Mouse (Mus musculus) gastrocnemius, postnatal 14 days (tissue): ENCODE measurements around the gene Gm49366. TPM values are rescaled to one million over a fixed set of nuclear protein-coding genes. Genes with fewer than 3 reads are reported as not detected.
"Not testable (repeated sequence)": the region's sequence is repeated elsewhere in the genome, so short reads cannot be mapped to it uniquely, and the experiment has no call there.

Source experiments
- DNase-seq: peaks from one replicate; pipeline ENCODE4 v3.0.0; 2021; ENCODE audit warnings: mixed read lengths
- intact Hi-C: fragments of 180-260 bp; cut with DNase I; formaldehyde crosslinking; loops from one replicate; pipeline ENCODE4 v1.15.1; 2025; ENCODE audit warnings: low total_unique reads
- total RNA-seq, 2 experiments: library from RNA; stranded (reverse); gene quantifications; 2 replicates each; pipeline ENCODE4 v1.2.3; 2021

The Gm49366 gene
- total RNA-seq, 2 experiments from 2014 or later = not detected

DNA sequence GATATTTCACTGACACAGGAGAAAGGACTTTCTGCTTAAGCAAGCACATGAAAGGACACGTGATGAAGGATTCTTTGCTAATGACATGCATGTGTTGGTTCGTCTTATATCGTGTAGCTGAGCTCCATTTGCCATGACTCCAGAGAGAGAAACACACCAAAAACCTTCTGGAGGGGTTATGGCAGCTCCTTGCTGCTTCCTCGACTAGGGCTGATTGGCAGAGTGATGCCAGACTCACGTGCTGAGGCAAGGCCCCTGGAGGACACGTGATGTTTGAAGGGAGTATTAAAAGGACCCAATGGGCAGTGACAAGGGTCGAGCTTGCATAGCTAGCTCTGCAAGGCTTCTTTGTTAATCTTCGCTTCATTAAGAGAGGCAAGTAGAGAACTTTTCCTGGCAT lies 29.6 kb downstream of the Gm49366 start:
- intact Hi-C loops = no loop called here

DNA sequence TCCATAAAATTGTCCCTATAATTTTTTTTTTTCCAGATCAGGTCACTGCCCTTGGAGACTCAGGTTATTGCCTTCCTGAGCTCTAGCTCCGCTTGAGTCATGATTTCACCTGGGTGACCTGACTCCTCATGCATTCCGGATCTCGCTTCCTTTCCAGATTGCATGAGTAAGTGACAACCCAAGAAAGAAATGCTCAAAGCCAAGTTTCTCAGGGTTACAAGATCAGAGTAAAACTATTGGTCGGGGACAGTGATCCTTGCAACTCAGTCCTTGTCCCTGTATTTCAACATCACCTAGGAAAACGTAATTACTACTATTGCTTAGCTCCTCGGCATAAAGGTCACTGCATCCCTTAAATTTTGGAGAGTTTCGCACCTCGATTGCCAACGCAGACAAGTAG lies 30.3 kb downstream of the Gm49366 start, which contains the start of gene Acot5:
TSS of gene Acot5 (plus strand) at position 340 of the 400 bp plus-strand sequence.
- no peak for DNase-seq
- intact Hi-C loops = no loop called here

More for the DNA sequence above, 29.6 kb downstream of the Gm49366 start:
- DNase-seq = no peak

DNA sequence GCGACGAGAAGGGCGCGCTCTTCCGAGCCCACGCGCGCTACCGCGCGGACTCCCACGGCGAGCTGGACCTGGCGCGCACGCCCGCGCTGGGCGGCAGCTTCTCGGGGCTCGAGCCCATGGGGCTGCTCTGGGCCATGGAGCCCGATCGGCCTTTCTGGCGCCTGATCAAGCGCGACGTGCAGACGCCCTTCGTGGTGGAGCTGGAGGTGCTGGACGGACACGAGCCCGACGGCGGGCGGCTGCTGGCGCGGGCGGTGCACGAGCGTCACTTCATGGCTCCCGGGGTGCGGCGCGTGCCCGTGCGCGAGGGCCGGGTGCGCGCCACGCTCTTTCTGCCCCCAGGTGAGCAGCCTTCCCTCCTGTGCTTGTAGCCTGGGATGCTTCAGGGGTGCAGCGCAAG lies 30.8 kb downstream of the Gm49366 start:
- peak; percentile 13 for DNase-seq
- intact Hi-C loops = not testable (repeated sequence)

DNA sequence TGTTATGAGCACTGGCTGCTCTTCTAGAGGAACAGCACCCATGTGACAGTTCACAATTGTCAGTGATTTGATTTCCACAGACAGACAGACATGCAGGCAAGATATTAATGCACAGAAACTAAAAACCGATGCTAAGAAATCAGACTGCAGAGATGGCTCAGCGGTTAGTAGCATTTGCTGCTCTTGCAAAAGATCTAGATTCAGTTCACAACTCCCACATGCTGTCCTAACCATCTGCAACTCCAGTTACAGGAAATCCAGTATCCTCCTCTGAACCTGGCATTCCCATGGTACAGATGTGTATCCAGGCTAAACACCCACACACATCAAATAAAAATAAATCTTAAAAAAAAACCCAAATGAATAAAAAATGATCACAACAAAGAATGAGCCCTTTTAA lies 33.0 kb downstream of the Gm49366 start:
- no peak for DNase-seq
- intact Hi-C loops = no loop called here

DNA sequence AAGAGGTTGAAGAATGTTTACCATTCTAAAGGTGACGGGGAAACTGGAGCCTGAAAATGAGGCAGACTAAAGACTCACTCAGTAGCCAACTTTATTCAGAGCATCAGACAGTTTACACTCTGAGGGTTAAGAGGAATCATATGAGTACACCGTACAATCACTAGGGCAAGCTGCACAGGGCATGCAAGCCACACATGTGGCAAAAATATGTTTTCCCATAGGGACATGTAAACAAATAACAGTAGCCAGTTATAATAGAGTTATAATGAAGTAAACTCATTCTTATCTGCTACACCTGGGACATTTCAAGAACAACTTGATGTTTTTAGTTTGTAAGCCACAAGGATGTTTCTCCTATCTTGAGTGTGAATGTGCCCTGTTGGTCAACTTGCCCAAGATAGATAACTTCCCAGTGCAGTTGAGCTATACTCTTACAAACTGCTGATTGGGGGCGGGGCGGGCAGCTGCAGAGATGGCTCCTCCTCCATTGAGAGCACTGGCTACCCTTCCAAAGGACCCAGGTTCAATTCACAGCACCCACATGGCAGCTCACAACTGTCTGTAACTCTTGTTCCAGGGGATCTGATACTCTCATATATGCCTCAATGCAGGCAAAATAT lies 38.7 kb downstream of the Gm49366 start:
- intact Hi-C loops = no loop called here

DNA sequence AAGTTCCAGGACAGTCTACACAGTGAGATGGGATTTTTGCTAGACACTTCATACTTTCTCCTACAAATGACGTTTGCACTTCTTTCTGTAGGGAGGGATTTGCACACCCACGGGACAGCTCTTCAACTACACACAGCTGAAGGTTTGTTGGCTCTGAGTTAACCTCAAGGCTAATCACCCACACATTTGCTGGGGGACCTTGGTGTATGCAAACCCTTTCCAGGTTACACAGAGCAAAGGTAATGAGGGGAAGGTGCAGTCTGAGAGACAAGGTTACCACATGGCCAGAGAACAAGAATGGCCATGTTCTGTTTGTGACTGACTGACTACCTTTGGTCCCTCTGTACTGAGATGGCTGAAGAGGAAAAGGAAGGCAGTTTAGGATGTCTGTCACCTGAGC lies 45.1 kb downstream of the Gm49366 start:
- intact Hi-C loops = no loop called here
- DNase-seq = no peak

More for the DNA sequence above, 38.7 kb downstream of the Gm49366 start:
- no peak for DNase-seq

DNA sequence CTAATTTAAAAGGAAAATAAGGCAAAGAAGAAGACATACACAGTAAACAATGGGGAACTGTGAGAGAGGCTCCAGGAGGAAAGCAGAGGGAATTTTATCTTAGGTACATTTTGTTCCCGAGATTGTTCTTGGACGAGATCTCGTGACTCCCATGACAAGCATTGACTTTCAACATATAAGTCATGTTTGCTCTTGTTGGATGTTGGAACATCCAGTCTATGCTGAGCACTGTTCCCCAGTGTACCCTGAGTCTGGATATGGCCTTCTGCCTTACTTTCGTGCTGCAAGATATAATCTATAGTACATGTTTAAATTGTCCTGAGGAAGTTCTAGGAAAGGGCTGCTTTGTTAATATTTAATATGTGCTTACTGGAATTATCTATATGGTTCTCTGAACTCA lies 45.8 kb downstream of the Gm49366 start:
- no peak for DNase-seq
- intact Hi-C loops = no loop called here

DNA sequence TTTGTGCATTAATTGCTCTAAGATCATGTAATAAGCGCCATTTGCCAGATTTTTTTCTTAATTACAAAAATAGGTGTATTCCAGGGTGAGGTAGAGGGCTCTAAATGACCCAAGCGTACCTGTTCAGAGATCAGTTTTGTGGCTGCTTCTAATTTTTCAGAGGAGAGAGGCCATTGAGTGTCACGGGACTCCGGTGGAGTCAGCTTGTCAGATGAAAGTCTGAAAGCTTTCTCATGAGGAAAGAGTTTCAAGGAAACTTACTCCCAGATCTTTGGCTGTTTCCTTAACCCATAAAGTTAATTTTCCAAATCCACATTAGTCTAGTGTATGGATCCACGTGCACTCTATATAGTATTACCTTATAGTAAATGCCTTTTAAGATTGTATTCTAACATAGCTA lies 55.9 kb downstream of the Gm49366 start:
- intact Hi-C loops, DNase-seq: not testable (repeated sequence)

DNA sequence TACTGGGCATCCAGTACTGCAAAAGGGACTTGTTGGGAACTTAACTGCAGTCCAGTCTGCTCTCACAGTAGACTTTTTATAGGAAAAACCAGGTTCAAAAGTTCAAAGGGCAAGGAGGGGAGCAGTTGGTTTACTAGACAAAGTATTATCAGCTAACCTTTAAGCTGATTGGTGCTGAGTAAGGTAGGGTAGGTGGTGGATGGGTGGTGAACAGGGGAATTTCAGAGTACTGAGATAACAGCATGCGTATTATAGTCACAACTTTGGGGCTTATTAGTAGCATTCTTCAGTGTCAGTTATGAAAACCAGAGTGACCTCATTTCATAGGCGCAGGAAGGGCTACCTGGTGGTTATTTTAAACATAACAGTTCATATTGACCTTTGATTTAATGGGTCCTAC lies 60.9 kb downstream of the Gm49366 start:
- intact Hi-C loops = no loop called here
- no peak for DNase-seq

DNA sequence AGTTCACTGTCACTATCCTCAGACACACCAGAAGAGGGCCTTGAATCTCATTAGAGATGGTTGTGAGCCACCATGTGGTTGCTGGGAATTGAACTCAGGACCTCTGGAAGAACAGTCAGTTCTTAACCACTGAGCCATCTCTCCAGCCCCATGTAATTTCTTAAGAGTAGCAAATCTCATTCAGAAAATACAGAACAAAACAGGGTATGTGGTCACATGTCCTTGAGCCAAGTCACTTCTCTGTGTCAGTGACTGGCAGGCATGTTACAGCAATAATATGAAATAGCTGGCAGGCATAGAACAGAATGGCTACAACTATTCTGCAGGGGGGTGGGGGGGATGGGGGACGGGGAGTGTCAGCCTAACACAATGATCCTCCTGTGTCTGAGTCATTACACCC lies 61.3 kb downstream of the Gm49366 start:
- intact Hi-C loops = no loop called here

DNA sequence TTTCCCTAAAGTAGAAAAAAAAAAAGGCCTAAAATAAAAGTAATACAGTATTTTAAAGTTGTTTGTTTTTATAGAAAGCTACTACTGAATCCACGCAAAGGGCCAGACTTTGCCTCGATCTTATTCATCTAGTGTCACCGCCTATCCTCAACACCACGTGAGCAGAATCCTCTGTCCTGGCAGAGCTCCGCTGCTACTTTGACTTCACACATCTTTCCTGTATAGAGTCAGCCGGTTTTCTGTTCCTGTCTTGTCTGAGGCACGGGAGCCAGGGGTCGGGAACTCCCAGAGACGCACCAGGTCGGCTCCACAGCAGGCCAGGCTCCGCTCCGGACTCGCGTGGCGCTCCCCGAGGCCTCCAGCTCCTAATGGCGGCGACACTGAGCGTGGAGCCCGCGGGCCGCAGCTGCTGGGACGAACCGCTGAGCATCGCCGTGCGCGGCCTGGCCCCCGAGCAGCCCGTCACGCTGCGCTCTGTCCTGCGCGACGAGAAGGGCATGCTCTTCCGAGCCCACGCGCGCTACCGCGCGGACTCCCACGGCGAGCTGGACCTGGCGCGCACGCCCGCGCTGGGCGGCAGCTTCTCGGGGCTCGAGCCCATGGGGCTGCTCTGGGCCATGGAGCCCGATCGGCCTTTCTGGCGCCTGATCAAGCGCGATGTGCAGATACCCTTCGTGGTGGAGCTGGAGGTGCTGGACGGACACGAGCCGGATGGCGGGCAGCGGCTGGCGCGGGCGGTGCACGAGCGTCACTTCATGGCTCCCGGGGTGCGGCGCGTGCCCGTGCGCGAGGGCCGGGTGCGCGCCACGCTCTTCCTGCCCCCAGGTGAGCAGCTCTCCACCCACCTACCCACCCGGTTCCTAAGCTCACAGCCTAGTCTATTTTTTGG lies 62.1 kb downstream of the Gm49366 start, which contains the start of gene Acot6:
TSS of gene Acot6 (plus strand) at position 51 of the 889 bp plus-strand sequence.
- intact Hi-C loops = not testable (repeated sequence)
- DNase-seq = peak; percentile 41

More for the DNA sequence above, 61.3 kb downstream of the Gm49366 start:
- no peak for DNase-seq

DNA sequence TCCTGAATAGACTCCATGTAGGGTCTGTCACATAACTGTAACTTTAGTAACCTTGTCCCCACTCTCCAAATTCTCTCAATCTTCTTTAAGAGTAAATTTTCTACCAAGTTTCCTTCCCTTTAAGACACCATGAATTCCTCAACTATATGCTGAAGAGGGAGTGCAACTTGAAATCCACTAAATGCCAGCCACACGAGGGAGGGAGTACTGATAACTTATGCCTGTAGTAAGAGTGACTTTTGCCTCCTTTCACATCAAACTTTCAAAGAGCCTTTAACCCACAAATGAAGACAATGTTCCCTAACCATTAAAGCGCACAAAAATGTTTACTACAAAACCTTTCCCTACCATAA lies 62.7 kb downstream of the Gm49366 start:
- intact Hi-C loops = no loop called here
- DNase-seq = no peak

DNA sequence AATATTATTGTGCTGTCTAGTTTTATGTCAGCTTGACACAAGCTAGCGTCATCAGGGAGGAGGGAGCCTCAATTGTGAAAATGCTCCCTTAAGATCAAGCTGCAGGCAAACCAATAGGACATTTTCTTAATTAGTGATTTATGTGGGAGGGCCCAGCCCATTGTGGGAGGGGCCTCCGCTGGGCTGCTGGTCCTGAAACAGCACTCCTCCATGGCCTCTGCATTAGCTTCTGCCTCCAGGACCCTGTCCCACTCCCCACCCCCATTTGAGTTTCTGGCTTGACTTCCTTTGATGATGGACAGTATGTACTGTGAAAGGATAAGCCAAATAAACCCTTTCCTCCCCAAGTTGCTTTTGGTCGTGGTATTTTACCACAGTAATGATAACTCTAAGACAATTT lies 68.3 kb downstream of the Gm49366 start:
- no peak for DNase-seq
- intact Hi-C loops = no loop called here

DNA sequence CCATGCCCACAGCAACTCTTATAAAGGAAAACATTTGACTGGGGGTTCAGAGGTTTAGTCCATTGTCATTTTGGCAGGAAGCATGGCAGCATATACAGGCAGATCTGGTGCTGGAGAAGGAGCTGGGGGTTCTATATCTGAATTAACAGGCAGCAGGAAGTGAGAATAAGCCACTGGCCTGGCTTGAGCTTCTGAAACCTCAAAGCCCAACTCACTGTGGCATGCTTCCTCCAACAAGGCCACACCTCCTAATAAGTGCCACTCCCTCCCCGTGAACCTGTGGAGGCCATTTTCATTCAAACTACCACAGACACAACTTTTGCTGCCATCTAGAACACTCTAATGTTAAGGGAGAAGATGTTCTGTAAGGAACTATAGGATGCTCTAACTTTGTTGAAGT lies 69.0 kb downstream of the Gm49366 start:
- intact Hi-C loops = no loop called here
- DNase-seq = no peak

Other genes with a start within 250 kb of the Gm49366 start
- 10 to 100 TPM; 16.4 to 16.7 TPM for gene Numb, start 117.0 kb upstream of the Gm49366 start, total RNA-seq
- 1 to 10 TPM; 3.3 to 3.7 TPM for gene Riox1, start 88.3 kb upstream of the Gm49366 start, total RNA-seq
- gene Heatr4, start 54.1 kb upstream of the Gm49366 start, total RNA-seq = not detected
- 10 to 100 TPM; 12.8 to 20.2 TPM for gene Acot2, start 51.1 kb upstream of the Gm49366 start, total RNA-seq
- 1 to 10 TPM; 5.7 to 8.0 TPM for gene Acot1, start 29.4 kb upstream of the Gm49366 start, total RNA-seq
- under 1 TPM; 0.16 to 0.27 TPM for gene Acot4, start 556 bp upstream of the Gm49366 start, total RNA-seq
- not detected for gene Acot3, start 13.2 kb downstream of the Gm49366 start, total RNA-seq
- under 1 TPM in 1 of 2 experiments, not detected in 1; 0.14 TPM for gene Acot5, start 30.4 kb downstream of the Gm49366 start, total RNA-seq
- gene Acot6, start 61.7 kb downstream of the Gm49366 start, total RNA-seq = 1 to 10 TPM; 2.4 to 2.6 TPM
- 1 to 10 TPM; 7.0 to 7.3 TPM for gene Dnal1, start 75.4 kb downstream of the Gm49366 start, total RNA-seq
- under 1 TPM; 0.23 to 0.24 TPM for gene Pnma1, start 109.6 kb downstream of the Gm49366 start, total RNA-seq
- gene Elmsan1, start 179.9 kb downstream of the Gm49366 start, total RNA-seq = 10 to 100 TPM; 10.8 to 11.2 TPM
- gene Ptgr2, start 246.3 kb downstream of the Gm49366 start, total RNA-seq = 10 to 100 TPM; 64.0 to 68.9 TPM